Mouse (Mus musculus): ENCODE measurements around the gene Gm11983. TPM values are rescaled to one million over a fixed set of nuclear protein-coding genes. Genes with fewer than 3 reads are reported as not detected.
"Not testable (repeated sequence)": the region's sequence is repeated elsewhere in the genome, so short reads cannot be mapped to it uniquely, and the experiment has no call there.

Gene Gm11983
- polyA plus RNA-seq, 1 experiment from 2014 or later, result not detected

GRCm38 (mm10) chr11:6859898-6860858, 22.7 kb upstream of the Gm11983 start:
- ATAC-seq (ENCODE audit: insufficient read depth), result no peak
- H3K4me2 ChIP-seq, result no peak overlapping the region
- no peak for TF ChIP-seq CTCF (IDR thresholded peaks at IDR 0.05; ENCODE audit: low read depth)

GRCm38 (mm10) chr11:6859096-6859495, 21.6 kb upstream of the Gm11983 start:
- 85% methylated on average over 8 of the region's 8 CpGs for WGBS

More at GRCm38 (mm10) chr11:6859898-6860858, 22.7 kb upstream of the Gm11983 start:
- Histone ChIP-seq H3K27ac (ENCODE audit: low read depth) (no peak overlapping the region), H3K4me1 (ENCODE audit: insufficient read depth) (no peaks in the 10 kb centered on the region), H3K4me3 (ENCODE audit: low read depth, low read length) (no peak overlapping the region), H3K36me3 (ENCODE audit: insufficient read depth) (no peaks in the 10 kb centered on the region), H3K27me3 (ENCODE audit: insufficient read depth, low read length) (no peaks in the 10 kb centered on the region), H3K9me3 (ENCODE audit: low read depth, low read length) (no peaks in the 10 kb centered on the region), H3K9ac (no peak overlapping the region)
- WGBS, result 39% methylated on average over 11 of the region's 11 CpGs
- no peak for DNase-seq

GRCm38 (mm10) chr11:6855942-6856341, 18.5 kb upstream of the Gm11983 start:
- no peak overlapping the region for H3K4me2 ChIP-seq
- TF ChIP-seq CTCF (IDR thresholded peaks at IDR 0.05; ENCODE audit: low read depth), result no peak

More at GRCm38 (mm10) chr11:6859096-6859495, 21.6 kb upstream of the Gm11983 start:
- ATAC-seq (ENCODE audit: insufficient read depth) (no peak), DNase-seq (no peak)
- TF ChIP-seq CTCF (IDR thresholded peaks at IDR 0.05; ENCODE audit: low read depth), result no peak
- H3K9me3 ChIP-seq (ENCODE audit: low read depth, low read length), result no peaks in the 10 kb centered on the region
- H3K4me3 ChIP-seq (ENCODE audit: low read depth, low read length), result no peak overlapping the region
- no peaks in the 10 kb centered on the region for H3K27me3 ChIP-seq (ENCODE audit: insufficient read depth, low read length)
- no peaks in the 10 kb centered on the region for H3K4me1 ChIP-seq (ENCODE audit: insufficient read depth)
- no peak overlapping the region for H3K9ac ChIP-seq
- no peaks in the 10 kb centered on the region for H3K36me3 ChIP-seq (ENCODE audit: insufficient read depth)
- H3K4me2 ChIP-seq, result no peak overlapping the region
- H3K27ac ChIP-seq (ENCODE audit: low read depth), result no peak overlapping the region

GRCm38 (mm10) chr11:6853366-6853765, 15.9 kb upstream of the Gm11983 start:
- not testable (repeated sequence) for H3K27me3 ChIP-seq (ENCODE audit: insufficient read depth, low read length); H3K27ac ChIP-seq (ENCODE audit: low read depth); DNase-seq; H3K4me1 ChIP-seq (ENCODE audit: insufficient read depth); H3K4me2 ChIP-seq; ATAC-seq (ENCODE audit: insufficient read depth); H3K4me3 ChIP-seq (ENCODE audit: low read depth, low read length); H3K9me3 ChIP-seq (ENCODE audit: low read depth, low read length); H3K36me3 ChIP-seq (ENCODE audit: insufficient read depth); H3K9ac ChIP-seq
- 81% methylated on average over 4 of the region's 4 CpGs for WGBS

More at GRCm38 (mm10) chr11:6855942-6856341, 18.5 kb upstream of the Gm11983 start:
- Histone ChIP-seq H3K27me3 (ENCODE audit: insufficient read depth, low read length) (no peaks in the 10 kb centered on the region), H3K9me3 (ENCODE audit: low read depth, low read length) (no peaks in the 10 kb centered on the region), H3K9ac (no peak overlapping the region), H3K4me3 (ENCODE audit: low read depth, low read length) (no peak overlapping the region), H3K27ac (ENCODE audit: low read depth) (no peak overlapping the region), H3K36me3 (ENCODE audit: insufficient read depth) (no peaks in the 10 kb centered on the region), H3K4me1 (ENCODE audit: insufficient read depth) (no peaks in the 10 kb centered on the region)
- DNase-seq (no peak), ATAC-seq (ENCODE audit: insufficient read depth) (no peak)
- WGBS, result 85% methylated on average over 3 of the region's 3 CpGs

DNA sequence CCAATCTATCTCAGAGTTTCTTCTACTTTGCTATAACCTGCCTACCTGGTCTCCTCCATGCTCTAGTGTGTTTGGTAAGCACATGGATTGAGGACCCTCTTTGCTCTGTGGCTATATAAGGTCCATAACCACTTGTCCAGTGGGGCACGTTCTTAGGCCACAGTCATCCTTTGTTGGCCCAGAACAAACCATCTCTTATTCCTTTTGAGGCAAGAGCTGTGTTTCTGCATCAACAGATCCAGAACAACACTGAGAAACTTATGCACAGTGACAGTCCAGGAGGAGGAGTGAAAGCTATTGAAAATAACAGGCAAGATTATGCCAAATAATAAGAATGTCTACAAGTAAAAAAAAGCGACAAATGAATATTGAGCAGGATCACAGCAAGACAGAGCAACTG, 6.4 kb upstream of the Gm11983 start:
- WGBS, result 84% methylated on average over 2 of the region's 2 CpGs
- no peak for TF ChIP-seq CTCF (IDR thresholded peaks at IDR 0.05; ENCODE audit: low read depth)
- Histone ChIP-seq H3K9ac (no peak overlapping the region), H3K27ac (ENCODE audit: low read depth) (no peak overlapping the region), H3K4me2 (no peak overlapping the region), H3K4me3 (ENCODE audit: low read depth, low read length) (no peak overlapping the region), H3K36me3 (ENCODE audit: insufficient read depth) (no peaks in the 10 kb centered on the region), H3K4me1 (ENCODE audit: insufficient read depth) (no peaks in the 10 kb centered on the region), H3K9me3 (ENCODE audit: low read depth, low read length) (no peaks in the 10 kb centered on the region), H3K27me3 (ENCODE audit: insufficient read depth, low read length) (no peaks in the 10 kb centered on the region)
- DNase-seq (no peak), ATAC-seq (ENCODE audit: insufficient read depth) (no peak)

DNA sequence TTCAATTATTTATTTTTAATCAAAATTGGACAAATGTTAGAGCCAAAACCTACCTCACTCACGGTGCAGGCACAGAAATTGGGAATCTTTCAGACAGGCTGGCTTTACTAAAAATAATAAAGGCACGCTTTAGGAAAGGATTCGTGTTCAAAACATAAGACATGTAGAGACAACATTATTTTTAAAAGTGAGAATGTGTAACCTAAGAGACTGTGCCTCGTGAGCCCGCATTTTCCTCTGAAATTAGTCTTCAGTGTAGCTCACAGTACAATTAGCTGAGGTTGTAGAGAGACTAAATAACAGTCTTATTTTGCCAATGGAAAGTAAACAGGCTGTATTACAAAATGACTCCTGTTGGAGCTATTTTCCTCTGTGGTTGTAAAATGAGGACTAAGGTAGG, 4.7 kb upstream of the Gm11983 start:
- H3K27me3 ChIP-seq (ENCODE audit: insufficient read depth, low read length), result no peaks in the 10 kb centered on the region
- 87% methylated on average over 5 of the region's 5 CpGs for WGBS
- no peaks in the 10 kb centered on the region for H3K4me1 ChIP-seq (ENCODE audit: insufficient read depth)
- ATAC-seq (ENCODE audit: insufficient read depth), result no peak
- H3K9me3 ChIP-seq (ENCODE audit: low read depth, low read length), result no peaks in the 10 kb centered on the region
- no peak overlapping the region for H3K4me3 ChIP-seq (ENCODE audit: low read depth, low read length)
- H3K4me2 ChIP-seq, result no peak overlapping the region
- no peak overlapping the region for H3K9ac ChIP-seq
- no peak for DNase-seq
- TF ChIP-seq CTCF (IDR thresholded peaks at IDR 0.05; ENCODE audit: low read depth), result no peak
- no peak overlapping the region for H3K27ac ChIP-seq (ENCODE audit: low read depth)
- no peaks in the 10 kb centered on the region for H3K36me3 ChIP-seq (ENCODE audit: insufficient read depth)

- no peak for TF ChIP-seq CTCF (IDR thresholded peaks at IDR 0.05; ENCODE audit: low read depth)
- Histone ChIP-seq H3K4me1 (ENCODE audit: insufficient read depth) (no peaks in the 10 kb centered on the region), H3K4me2 (no peak overlapping the region), H3K4me3 (ENCODE audit: low read depth, low read length) (no peak overlapping the region), H3K27me3 (ENCODE audit: insufficient read depth, low read length) (no peaks in the 10 kb centered on the region), H3K36me3 (ENCODE audit: insufficient read depth) (no peaks in the 10 kb centered on the region), H3K9me3 (ENCODE audit: low read depth, low read length) (no peaks in the 10 kb centered on the region), H3K9ac (no peak overlapping the region), H3K27ac (ENCODE audit: low read depth) (no peak overlapping the region)
- no peak for DNase-seq
- ATAC-seq (ENCODE audit: insufficient read depth), result no peak
- 67% methylated on average over 3 of the region's 3 CpGs for WGBS
These were observed 3.3 kb upstream of the Gm11983 start for GRCm38 (mm10) chr11:6840775-6841174.
